Mouse (Mus musculus) right cerebral cortex, postnatal 10 days (tissue): Measurements from ENCODE around the gene Piwil4.
"Not testable (repeated sequence)": the region's sequence is repeated elsewhere in the genome, so short reads cannot be mapped to it uniquely, and the experiment has no call there.

Experiments
- DNase-seq, 2 experiments: peaks; one replicate each; pipeline ENCODE4 v3.0.0; 2021; ENCODE audit warnings: low spot score in 2 of 2

Gene Piwil4

DNA sequence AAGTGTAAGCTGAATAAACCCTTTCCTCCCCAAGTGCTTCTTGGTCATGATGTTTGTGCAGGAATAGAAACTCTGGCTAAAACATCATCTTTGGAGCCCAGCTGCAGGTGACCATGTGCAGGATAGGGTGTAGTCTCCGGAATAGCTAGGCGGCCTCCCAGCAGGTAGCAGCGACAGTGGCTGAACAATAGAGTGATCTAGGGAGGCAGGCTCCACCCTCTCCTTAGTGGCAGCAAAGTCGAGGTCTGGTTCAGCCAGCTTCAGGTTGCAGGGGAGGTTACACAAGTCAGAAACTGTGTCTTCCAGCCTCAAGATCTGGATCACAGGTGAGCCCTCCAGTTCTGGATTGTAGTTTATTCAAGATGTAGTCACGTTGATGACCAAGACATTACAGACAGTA is 68.6 kb downstream of the Piwil4 start:
- DNase-seq: not testable (repeated sequence)

- no peak for DNase-seq
These were observed 72.2 kb downstream of the Piwil4 start for GRCm38 (mm10) chr9:14668382-14668781.

GRCm38 (mm10) chr9:14666071-14666470 is 74.5 kb downstream of the Piwil4 start:
- no peak for DNase-seq

DNA sequence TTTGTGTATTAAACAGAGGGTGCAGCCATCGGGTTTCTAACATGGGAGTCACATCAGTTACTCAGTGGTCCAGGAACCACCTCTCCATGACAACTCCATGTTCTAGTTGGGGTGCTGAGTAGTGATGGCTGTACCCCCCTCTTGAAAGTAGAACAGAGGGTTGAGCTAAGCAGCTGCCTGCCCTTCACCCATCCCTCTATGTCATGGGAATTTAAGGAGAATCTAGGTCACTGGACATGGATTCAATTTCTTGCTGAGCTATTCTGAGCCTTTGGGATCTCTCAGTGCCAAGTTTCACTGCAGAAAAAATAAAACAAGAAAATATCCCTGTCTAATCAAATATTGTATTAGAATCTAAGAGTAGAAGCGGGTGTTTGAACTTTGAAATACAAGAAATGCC is 76.9 kb downstream of the Piwil4 start:
- no peak for DNase-seq

DNA sequence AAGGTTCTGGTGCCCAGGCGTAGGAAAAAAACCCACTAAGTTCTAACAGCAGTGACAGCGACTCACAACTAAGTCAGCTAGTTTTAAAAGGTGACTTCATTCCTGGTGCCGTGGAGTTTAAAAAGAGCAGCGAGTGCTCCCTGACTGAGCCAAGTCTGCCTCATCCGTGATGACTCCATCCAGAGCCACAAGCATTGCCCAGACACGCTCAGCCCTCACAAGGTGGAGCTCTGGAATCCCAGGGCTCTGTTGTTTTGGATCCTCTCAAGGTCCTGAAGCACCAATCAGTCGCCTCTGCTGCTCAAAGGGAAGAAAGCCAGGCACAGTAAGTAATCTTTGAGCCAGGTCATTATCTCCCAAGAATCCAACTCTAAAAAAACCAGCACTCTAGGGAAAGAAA is 77.7 kb downstream of the Piwil4 start:
- no peak for DNase-seq

- DNase-seq: no peak
These were observed 78.4 kb downstream of the Piwil4 start for GRCm38 (mm10) chr9:14662138-14662537.

DNA sequence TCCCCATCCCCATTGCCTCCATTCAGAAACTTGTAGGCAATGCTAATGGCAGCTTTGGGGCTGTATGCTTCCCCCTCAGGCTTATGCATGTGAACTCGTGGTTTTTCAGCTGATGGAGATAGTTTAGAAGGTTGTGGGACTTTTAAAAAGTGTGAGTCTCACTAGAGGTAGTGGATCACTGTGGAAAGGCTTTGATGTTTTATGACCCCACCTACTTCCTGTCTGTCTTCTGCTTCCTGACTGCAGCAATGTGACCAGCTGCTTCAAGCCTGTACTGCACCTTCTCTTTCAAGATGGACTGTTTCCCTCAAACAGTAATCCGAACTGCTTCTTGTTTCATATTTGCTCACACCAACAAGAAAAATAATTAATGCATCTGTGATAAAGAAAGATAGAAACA is 82.6 kb downstream of the Piwil4 start:
- no peak for DNase-seq

DNA sequence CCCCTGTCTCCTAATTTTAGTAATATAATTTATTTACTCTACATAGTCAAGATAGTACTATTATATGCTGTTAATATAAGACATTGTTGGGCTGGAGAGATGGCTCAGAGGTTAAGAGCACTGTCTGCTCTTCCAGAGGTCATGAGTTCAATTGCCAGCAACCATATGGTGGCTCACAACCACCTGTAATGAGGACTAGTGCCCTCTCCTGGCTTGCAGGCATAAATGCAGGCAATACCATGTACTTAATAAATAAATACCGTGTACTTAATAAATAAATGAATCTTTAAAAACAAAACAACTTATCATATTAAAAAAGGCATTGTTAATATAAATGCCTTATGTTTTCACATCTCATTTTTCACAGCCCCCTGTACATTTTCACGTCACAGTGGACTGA is 86.5 kb downstream of the Piwil4 start:
- DNase-seq: no peak

GRCm38 (mm10) chr9:14652761-14653160 is 87.8 kb downstream of the Piwil4 start:
- no peak for DNase-seq

DNA sequence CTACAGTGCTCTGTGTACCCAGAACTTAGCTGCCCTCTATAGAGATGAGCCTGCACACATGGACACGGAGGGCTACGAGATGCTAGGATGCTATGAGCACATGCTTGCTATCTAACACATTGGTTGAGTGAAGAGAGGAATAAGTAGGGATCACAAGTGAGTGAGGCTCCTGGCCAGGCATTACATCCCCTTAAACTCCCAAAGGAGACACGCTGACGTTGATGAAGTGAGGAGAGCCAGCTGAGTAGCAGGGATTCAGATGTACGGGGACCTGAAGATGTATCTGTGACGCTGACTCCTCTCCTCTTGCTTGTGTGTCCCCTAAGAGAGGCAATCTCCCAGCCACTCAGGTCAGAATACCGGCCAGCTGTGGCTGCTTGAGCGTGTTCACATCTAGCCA is 92.7 kb downstream of the Piwil4 start:
- DNase-seq: no peak

DNA sequence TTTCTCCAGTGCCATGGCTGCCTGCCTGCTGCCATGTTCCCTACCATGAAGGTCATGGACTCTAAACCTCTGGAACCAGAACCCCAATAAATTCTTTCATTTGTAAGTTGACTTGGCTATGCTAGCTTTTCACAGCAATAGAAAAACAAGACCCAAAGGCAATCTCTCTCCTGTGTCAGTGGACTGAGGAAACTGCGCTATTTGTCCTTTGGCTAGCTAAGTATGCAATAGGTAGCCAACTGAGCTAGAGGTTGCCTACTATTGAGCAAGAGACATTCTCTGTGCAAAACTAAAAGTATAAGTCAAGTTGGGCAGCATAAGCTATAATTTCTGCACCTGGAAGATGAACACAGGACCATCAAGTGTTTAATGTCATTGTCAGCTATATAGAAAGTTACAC is 93.9 kb downstream of the Piwil4 start:
- no peak for DNase-seq
